Mouse (Mus musculus) cerebellum, postnatal 36 days (tissue): ENCODE data around the gene Gm10643.

Source experiments
- DNase-seq, 2 experiments: peaks; one replicate each; pipeline ENCODE4 v3.0.0; 2021 to 2022; ENCODE audit warnings: mixed read lengths in 2 of 2

Gene Gm10643

DNA sequence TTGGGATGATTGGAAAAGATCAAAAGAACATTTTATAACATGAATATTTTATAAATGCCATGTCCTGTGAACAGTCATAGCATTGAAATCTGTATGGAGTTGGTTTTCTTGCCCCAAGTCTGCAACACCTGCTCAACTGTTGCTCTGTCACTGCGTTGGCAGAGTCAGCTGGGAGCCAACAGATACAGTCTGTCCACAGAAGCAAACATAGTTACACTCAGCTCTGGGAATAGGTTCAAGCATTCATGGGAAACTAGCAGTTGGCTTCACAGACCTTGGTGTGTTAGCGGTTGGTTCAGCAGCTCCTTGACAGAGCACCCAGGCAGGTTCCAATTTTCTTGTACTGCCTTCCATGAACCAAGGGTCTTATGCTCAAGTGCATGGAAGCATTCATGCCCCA is 5.7 kb upstream of the Gm10643 start:
- no peak for DNase-seq

DNA sequence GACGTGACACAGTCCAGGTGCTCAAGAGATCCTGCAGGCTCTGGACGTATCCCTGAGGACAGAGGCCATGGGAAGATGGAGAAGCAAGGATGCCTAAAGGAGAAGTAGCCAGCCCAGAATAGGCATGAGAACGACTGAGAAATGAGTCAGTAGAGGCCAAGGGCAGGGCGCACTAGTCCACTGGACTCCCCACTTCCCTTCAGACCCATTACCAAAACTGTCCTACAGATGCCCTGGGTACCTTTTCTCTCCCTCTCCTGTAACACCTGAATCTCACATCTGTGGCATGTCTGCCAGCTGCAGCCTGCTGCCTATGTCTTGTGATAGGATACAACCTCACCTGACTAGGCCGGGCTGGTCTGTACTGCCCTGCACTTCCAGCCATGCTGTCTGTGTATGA is 5.3 kb upstream of the Gm10643 start:
- DNase-seq = no peak

DNA sequence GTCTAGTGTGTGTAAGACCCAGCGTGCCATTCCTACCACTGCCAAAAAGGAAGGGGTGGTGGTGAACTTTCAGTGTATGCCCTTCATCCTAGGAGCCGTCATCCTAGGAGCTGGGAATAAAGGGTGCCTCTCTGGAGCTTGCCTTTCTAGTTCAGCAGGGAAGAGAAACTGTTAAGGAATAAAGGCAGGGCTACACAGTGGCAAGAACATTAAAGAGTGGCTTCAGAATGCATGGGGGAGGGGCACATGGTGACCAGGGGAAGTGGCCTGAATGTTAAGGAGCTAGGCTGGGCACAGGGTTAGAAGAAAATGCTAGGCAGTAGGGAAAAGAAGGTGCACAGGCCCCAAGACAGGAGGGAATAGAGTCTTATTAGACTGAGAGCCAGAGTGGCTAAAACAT is 4.8 kb upstream of the Gm10643 start:
- no peak for DNase-seq

DNA sequence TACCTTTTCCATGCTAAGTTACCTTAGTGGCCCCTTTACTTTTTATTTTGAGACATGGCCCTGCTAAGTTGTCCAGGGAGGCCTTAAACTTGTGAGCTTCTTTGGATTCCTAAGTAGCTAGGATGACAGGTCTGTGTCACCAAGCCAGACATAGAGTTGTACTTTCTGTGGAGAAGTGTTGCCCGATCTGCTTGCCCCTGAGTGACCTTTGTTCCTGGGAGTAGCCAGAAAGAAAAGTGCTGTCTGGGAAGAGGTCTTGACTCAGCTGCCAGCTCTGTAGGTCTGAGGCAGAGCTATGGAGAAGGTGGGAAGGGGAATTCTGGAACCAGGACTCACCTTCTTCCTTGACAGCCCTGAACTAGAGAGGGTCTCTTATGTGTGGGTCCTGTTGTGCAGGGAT is 4.2 kb upstream of the Gm10643 start:
- no peak for DNase-seq

DNA sequence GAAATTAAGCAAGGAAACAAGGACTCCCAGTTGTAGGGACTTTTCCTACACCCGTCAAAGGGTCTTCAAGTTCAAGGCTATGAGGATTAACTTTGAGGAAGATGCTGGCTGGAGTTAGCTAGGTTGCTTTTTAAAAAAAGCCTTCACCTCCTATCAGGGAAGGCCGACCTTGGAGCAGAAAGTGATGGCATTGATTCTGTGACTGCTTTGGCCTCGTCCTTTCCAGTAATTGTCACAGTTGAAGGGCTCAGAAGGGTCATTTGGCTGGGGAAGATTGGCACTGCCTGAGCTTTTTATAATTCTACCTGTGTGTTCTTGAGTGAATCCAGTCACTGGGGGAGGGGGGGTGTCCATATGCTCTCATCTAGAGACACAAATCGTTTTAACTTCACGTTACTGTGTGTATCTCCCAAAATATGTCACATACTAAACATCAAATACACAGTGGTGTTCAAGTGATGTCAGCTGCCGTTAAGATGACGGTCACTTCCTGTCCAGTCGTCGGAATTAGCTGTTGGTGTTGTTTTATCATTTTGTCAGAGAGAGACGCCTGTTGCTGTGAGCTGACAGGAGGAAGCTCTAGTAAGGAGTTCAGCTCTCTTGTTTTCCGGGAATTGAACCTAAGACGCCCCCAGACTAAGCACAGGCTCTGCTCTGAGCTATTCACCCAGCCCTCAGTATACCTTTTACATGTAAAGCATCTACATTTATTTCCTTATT is 3.5 kb upstream of the Gm10643 start:
- no peak for DNase-seq

DNA sequence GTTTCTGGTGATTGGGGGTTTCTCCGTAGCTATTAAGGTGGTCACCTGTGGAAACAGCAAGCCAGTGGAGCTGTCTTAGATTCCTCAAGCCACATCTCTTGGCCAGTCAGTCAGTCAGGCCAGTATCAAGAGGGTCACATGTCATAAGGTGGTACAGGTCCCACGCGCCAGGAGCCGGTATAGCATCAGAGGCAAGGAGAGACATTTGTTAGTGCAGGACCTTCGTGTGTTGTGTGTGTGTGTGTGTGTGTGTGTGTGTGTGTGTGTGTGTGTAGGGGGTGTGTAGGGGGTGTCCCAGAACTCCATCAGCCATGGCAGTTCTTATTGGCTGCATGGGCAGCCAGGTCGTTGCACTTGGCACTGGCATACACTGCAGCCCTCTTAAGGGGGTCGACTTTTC is 3.0 kb upstream of the Gm10643 start:
- no peak for DNase-seq

DNA sequence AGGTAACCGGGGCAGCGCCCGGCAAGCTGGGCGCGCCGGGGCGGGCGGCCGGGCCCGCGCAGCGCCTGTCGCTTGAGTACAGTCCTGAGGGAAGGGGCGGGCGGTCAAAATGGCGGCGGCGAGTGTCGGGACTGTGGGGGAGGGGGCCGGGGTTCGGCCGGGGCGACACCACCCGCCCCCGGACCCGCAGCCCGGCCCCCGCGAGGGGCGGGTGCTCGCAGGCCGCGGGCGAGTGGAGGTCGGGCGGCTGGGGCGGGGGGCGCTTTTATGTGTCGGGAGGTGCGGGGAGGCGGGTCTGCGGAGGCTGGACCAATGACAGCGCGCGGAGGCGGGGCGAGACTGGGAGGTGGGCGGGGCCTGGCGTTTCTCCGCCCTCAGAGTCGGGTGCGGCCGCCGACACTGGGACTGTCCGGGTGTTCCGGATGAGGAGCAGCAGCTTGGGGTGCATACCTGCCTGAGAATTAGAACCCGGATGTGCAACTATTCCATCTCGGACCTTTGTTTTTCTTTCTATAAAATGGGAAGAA is 2.2 kb upstream of the Gm10643 start:
- DNase-seq = peak; percentile 95

DNA sequence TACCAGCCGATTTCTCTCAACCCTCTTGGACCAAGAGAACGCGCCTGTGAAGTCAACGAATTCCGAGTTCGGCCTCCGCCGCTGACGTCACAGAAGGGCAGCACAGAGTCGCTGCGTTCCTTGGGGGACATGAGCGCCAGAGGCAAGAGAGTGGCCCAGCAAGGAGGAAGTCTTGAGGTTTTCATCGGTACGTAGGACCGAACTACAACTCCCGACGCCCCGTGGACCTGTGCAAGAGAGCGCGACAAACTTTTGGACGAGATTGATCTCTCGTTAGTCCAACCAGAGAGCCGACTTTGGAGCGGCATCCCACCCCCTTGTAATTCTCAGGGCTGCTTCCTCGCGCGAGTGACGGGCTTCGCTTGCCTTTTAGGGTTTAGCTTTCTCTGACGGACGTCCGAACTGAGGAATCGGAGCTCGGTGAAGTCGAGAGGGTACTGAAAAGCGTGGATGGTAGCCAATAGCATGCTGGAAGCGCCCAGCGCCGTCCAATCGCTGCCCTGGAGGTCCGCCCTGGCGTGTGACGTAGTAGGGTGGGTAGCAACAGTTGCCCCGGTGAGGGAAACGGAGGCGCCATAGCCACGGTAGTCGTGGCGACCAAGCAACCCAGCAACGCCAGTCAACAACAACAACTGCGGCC is 1.5 kb upstream of the Gm10643 start, which contains the start of gene Rfx1:
Gene Rfx1 (plus strand): TSS at position 544 of the 640 bp plus-strand sequence.
- DNase-seq = peak; percentile 99

DNA sequence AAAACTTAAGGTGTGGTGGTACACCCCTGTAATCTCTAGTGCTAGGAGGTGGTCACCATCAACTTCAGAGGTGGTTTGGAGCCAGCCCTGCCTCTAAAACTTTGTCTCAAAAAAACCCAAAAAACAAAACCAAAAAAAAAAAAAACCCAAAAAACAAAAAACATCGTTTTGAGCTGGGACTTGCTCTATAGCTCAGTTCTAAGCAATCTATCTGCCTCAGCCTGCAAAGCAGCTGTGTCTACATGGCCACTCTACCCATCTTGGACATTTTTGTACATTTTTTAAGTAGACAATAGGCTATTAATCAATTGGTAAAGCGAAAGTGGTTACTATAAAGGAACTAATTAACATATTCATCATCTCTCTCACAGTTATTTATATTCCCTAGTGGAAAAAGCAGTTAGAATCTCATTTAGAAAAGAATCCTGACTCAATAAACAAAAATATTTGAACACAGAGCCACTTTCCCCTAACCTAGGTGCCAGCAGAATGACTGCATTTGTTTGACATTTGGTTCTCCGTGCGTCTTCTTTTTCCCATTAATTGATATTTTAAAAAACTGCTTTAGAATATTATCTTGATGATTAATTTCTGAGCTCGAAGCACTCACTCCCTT is 628 bp upstream of the Gm10643 start:
- DNase-seq = no peak

DNA sequence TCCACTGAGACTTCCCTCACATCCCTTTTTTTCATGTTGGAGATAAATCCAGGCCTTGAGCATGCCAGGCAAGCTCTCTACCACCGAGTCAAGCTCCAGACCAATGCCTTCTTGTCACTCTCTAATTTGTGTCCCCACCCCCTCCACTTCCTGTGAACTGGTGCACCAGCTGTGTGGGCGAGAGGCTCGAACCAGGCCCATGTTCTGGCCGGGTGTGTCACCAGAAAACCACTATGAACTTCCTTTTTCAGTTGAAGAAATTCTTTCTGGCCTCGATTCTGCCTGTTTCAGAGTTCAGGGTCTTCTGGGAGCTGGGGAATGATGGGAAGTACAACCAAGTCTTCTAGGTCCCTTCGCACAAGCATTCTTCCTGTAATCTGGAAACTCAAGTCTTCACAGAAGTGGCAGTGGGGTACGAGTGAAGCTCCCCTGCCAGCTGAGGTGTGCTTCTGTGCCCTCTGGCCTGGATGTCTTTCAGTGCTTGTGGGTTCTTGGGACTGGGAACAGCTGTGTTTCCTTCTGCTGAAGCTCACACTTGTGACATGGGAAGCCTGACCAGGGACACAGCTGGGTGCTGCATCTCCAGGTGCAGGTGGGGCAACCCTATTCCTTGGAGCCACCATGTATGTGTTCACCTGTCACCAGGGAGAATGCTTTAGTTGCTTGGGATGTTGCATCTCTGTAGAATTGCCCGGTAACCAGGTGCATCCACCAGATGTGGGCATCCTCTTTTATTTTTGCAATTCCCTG is 901 bp downstream of the Gm10643 start:
- DNase-seq = no peak

DNA sequence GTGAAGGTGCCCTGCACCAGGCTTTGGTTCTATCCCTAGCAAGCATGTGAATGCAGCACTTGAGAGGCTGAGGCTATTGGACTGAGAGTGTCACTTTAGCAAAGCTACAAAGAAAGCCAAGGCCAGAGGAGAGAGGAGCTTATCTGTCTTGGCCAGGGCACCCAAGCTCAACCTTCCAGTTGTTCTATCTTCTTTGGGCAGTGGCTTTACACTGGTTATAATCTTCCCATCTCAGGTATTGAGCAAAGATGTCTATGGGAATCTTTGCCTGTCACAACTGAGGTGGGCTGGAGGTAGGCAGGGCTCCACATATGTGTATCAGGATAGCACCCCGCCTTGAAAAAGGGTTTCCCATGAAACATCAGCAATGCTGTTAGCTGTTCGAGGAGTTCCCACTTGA is 4.7 kb downstream of the Gm10643 start:
- no peak for DNase-seq

DNA sequence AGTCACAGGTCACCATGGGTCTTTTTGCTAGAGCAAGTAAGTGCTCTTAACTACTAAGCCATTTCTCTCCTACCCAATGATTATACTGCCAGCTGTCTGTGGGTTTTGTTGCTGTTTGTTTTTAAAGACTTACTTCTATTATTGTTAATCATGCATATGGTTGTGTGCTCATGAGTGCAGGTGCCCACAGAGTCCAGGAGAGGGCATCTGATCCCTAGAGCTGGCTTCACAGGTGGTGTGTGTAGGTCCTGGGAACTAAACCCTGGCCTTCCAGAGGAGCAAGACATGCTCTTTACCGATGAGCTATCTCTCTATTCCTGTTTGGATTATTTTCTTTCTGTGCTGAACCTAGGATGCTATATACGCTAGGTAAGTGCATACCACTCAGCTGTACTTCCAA is 5.7 kb downstream of the Gm10643 start:
- no peak for DNase-seq

DNA sequence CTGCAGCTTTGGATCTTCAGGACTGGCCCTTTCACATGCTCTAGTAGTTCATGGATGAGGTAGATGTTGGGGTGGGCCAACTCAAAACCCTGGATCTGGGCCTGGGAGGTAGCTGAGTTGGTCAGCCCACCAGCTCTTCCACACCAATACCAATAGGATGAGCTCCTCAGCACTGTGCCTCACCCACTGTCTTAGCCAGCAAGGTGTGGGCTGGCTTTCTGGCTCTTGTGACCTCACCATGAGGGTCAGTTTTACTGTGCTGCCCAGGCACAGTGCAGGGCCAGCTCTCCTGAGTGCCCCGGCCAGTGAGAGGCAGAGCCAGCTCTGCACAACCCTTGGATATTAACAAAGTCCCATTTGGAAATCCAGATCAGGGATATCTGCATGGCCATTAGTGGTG is 7.1 kb downstream of the Gm10643 start:
- no peak for DNase-seq

DNA sequence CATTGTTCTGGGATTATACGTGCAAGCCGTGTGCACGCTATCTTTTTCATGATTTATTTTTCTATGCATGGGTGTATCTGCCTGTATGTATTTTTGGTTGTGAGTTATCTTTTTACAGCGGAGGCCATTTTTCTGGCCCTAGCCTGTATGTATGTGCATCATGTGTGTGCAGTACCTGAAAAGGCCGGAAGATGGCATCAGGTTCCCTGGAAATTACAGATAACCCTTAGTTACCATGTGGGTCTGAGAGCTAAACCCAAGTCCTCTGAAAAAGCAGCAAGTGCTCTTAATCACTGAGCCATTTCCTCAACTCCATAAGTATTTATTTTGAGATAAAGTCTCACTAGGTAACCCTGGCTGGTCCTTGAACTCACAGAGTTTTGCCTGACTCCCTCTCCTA is 11.7 kb downstream of the Gm10643 start:
- no peak for DNase-seq

DNA sequence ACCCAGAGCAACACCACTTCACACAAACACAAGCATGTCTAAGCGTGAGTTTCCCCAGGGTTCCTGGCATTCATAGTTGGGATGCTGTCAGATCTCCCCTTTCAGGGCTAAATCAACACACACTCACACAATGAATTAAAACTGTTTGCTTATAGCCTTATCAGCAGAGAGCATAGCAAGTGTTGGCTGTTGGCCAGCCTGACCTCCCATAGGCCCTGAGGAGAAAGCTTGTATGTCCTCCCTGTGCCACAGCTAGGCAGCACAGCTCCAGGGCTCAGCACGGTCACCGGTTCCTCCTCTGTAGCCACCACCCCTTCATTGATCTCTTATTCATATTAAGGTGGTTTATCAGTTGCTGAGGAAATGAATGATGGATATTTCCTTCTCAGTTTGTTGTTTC is 12.2 kb downstream of the Gm10643 start:
- no peak for DNase-seq

DNA sequence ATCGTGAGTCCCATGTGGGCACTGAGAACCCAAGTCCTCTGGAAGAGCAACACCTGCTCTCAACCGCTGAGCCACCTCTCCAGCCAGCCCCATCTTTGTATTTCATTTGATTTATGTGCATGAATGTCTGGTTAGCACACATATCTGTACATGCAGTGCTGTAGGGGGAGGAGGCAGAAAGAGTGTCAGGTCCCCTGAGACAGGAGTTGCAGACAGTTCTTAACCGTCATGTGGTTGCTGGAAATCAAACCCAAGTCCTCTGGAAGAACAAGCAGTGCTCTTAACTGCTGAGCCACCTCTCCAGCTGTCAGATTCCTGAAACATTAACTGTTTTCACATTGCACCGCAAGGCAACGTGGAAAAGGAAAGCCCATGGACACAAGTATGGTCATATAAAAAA is 16.8 kb downstream of the Gm10643 start:
- no peak for DNase-seq

DNA sequence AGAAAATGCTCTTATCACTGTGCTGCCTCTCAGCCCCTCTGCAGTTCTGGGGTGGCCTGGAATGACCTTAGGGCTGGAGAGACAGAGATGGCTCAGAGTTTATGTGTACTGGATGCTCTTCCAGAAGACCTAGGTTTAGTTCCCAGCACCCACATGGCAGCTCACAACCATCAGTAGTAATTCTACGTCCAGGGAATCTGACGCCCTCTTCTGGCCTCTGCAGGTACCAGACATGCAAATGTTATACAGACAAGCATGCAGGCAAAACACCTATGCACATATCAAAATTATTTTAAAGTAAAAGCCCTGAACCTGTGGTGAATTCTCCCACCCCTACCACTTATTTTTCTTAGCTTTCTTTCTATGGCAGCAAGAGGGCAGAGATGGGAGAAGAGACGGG is 18.4 kb downstream of the Gm10643 start:
- DNase-seq = no peak

DNA sequence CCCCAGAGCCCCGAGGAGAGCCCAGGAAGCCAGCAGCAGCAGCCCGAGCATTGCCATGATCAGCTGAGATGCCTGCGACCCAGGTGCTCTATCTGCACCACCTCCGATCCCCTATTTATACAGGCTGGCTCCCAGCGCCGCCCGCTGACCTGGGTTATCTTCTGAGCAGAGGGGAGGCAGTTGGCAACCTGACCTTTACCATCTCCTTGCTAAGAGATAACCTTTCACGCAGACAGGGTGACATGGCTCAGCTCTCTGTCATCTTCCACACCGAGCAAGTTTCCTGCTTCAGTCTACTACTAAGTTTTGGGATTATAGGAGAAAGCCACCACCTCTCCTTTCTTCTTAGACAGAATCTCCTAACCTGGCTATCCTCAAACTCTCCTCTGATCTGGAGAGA is 20.0 kb downstream of the Gm10643 start, which contains the start of gene Rln3:
Gene Rln3 (minus strand): TSS at position 101 of the 400 bp plus-strand sequence.
- DNase-seq = no peak

DNA sequence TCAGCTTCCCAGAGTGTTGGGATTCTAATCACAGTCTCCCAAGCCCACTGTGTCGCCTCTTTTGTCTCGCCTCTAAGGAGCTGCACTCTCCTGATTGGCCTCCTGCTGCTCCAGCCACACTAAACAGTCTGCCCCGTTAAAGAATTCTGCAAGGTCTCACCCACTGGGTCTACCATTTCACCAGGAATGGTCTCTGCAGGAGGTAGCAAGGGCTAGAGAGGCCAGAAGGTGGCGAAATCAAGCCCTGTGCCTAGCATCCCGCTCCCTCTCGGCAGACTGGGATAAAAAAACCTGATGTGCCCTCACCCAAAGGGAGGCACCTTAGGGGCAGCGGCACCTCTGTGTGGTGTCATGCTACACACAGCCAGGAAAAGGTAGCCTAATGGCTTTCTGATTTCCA is 20.8 kb downstream of the Gm10643 start:
- DNase-seq = no peak

DNA sequence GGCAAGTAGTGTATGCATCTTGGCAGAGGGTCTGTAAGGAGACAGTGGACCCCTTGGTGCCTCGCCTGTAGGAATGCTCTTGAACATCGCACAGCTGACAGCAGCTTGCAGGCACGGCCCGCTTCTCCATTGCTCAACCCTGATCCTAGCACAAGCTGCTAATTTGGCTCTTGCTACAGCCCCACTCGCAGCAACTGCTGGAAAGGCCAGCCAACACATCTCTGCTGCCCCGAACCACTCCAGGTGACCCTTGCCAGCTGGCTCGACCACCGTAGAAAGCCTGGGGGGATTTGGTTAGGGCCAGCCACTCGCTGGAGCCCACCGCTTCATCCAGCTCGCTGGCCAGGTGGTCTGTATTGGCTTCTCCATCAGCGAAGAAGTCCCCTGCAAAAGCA is 22.0 kb downstream of the Gm10643 start:
- no peak for DNase-seq

DNA sequence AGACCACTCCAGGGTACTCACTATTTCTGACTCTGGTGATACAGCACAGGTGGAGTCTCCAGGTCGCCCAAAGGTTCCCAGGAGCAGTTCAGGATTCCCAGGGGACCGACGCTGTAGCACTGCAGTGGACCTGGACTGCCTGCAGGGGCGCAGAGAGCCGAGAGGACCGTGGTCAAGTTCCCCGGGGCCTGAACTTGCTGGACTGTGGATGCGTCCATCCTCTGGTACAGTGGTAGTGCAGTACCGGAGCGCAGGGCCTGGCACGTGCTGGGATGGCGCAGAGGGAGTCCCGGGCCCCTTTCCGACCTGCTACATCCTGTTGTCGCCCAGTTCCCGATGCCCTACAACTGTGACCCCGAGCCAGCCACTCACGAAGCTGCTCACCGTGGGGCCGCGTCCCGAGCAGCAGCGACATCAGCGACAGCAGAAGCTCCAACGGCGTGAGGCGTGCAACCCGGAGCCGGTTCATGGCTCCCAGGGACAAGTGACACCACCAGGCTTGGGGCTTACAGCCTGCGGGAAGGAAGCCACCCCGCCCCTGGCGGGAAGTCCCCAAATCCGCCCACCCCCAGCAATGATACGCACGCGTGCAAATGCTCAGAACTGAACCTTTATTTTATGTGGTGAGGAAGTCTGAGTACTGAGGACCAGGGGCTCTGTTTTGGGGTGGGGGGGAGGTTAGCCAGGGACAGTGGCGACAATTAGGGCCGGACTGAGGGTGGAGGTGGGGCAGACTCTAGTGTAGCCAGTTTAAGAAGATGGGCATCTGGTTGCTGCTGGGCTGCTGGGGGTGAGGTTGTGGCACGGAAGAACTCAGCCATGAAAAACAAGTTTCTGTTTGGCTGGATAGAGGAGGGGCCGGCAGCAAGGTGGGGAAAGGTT is 22.6 kb downstream of the Gm10643 start, which contains the start of gene Il27ra:
Gene Il27ra (minus strand): TSS at position 524 of the 882 bp plus-strand sequence.
- peak; percentile 20 to 49 for DNase-seq

DNA sequence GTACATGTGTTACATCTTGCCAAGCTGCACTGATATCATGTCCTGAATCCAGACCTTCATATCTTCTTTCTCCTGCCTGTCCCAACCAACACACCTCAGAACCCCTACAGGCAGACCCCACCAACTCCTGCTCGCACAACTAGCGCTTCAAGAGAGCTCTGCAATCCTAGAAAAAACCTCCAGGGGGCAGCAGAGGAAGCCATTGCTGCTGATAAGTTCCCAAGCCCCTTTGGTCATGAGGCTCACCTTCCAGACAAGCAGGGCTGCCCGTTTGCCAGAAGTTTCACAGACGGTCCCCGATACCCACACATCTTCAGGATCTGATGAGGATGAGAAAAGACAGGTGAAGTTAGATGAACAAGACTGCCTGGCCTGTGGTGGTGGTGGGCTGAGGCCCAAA is 25.9 kb downstream of the Gm10643 start:
- DNase-seq = peak; percentile 75 to 81
